In the genomic region with DNA sequence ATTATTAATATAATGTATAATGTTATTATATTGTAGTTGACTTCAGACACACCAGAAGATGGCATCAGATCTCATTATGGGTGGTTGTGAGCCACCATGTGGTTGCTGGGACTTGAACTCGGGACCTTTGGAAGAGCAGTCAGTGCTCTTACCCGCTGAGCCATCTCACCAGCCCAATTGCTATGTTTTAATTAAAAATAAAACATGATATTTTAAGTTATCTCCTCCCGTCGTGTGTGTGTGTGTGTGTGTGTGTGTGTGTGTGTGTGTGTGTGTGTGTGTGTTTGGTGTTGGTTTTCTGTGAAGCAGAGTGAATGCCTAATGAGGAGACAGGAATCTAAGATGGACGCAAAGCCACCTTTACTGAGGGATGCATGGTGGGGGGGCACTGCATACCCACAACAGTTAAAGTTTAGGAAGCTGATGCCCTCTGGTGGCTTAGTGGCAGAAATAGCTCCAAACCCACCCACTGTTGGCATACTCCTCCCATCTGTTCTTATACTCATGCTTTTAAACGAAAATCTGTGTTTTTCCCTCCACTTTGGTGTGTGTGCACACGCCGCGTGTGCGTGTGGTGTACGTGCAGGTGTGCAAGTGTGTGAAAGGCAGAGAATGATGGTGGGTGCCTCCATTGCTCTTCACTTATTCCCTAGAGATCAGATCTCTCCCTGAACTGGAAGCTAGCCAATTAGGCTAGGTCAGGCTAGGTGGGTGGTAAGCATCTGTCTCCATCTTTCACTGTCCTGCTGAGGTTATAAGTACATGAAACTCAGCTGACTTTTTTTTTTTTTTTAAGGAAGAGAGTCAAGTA, we compare ENCODE assay signal across 8 mouse cellular contexts. TPM values are rescaled to one million over a fixed set of nuclear protein-coding genes. Genes with fewer than 3 reads are reported as not detected.
DNase-seq lines count a peak whose midpoint lies in the region; ATAC-seq and TF ChIP-seq lines count a peak whose summit lies in the region.

No protein-coding gene starts in this region.

- no peak overlapping the region for H3K27ac ChIP-seq in embryonic facial prominence, embryonic 14.5 days (replicated peaks; ENCODE audit: low read depth, low read length)
- no peak overlapping the region for H3K27ac ChIP-seq in heart, embryonic 14.5 days (replicated peaks in 1 of 2; ENCODE audit: control insufficient read depth in 1 of 2, insufficient read depth in 1 of 2, low read depth in 2 of 2, low read length in 2 of 2)
- H3K27ac ChIP-seq in kidney, embryonic 15.5 days = no peak overlapping the region
- no peak overlapping the region for H3K27ac ChIP-seq in liver, adult 2 months (replicated peaks; ENCODE audit: insufficient read depth, low read depth, low read length)
- H3K27ac ChIP-seq in stomach, embryonic 15.5 days = no peak overlapping the region

- H3K4me3 ChIP-seq in C2C12 (ENCODE audit: insufficient read depth, poor library complexity, severe bottlenecking) = no peak overlapping the region
- H3K4me3 ChIP-seq in embryonic facial prominence, embryonic 14.5 days (ENCODE audit: low read depth, low read length) = no peak overlapping the region
- H3K4me3 ChIP-seq in heart, embryonic 14.5 days (ENCODE audit: control insufficient read depth in 1 of 2, insufficient read depth in 1 of 2, low read depth in 1 of 2, low read length in 2 of 2) = no peak overlapping the region
- no peak overlapping the region for H3K4me3 ChIP-seq in kidney, embryonic 15.5 days (replicated peaks)
- H3K4me3 ChIP-seq in liver, adult 2 months (ENCODE audit: insufficient read depth, low read depth, low read length) = no peak overlapping the region
- no peak overlapping the region for H3K4me3 ChIP-seq in stomach, embryonic 15.5 days (replicated peaks)

- H3K79me2 ChIP-seq in C2C12 (ENCODE audit: control insufficient read depth, insufficient read depth) = no peaks in the 10 kb centered on the region
- H3K79me2 ChIP-seq in liver, adult 2 months (ENCODE audit: control insufficient read depth, insufficient read depth, low read length) = no peaks in the 10 kb centered on the region

- peak; percentile 77 for ATAC-seq in embryonic facial prominence, embryonic 14.5 days (ENCODE audit: low read depth)
- peak; percentile 51 for ATAC-seq in heart, embryonic 14.5 days (ENCODE audit: insufficient number of reproducible peaks, insufficient read depth, low FRiP score, low read depth)
- peak; percentile 81 for ATAC-seq in kidney, embryonic 15.5 days (replicated peaks; ENCODE audit: low FRiP score)
- peak; percentile 87 for ATAC-seq in monocyte, adult 5-6 weeks (replicated peaks; ENCODE audit: insufficient number of reproducible peaks, low FRiP score, low TSS enrichment, poor library complexity, severe bottlenecking)
- ATAC-seq in stomach, embryonic 15.5 days (ENCODE audit: insufficient read depth, low FRiP score, low read depth) = peak; percentile 20; the same call in 1 of the 2 replicates

- H3K9ac ChIP-seq in embryonic facial prominence, embryonic 14.5 days (ENCODE audit: low read depth, low read length) = no peak overlapping the region
- H3K9ac ChIP-seq in heart, embryonic 14.5 days (ENCODE audit: low read length) = no peak overlapping the region
- no peak overlapping the region for H3K9ac ChIP-seq in kidney, embryonic 15.5 days
- H3K9ac ChIP-seq in liver, adult 2 months (ENCODE audit: low read depth, low read length) = no peak overlapping the region
- no peak overlapping the region for H3K9ac ChIP-seq in stomach, embryonic 15.5 days

- no peaks in the 10 kb centered on the region for H3K27me3 ChIP-seq in C2C12 (ENCODE audit: control insufficient read depth, insufficient read depth, insufficient read length)
- no peaks in the 10 kb centered on the region for H3K27me3 ChIP-seq in embryonic facial prominence, embryonic 14.5 days (replicated peaks; ENCODE audit: control insufficient read depth, insufficient read depth, low read length)
- H3K27me3 ChIP-seq in heart, embryonic 14.5 days (ENCODE audit: control insufficient read depth, insufficient read depth, low read length) = peaks cover 4% of the 10 kb centered on the region; the same call in 1 of the 2 replicates
- H3K27me3 ChIP-seq in kidney, embryonic 15.5 days = no peaks in the 10 kb centered on the region
- H3K27me3 ChIP-seq in liver, adult 2 months (ENCODE audit: control insufficient read depth, insufficient read depth, low read length) = no peaks in the 10 kb centered on the region
- no peaks in the 10 kb centered on the region for H3K27me3 ChIP-seq in stomach, embryonic 15.5 days (replicated peaks)

- H3K4me2 ChIP-seq in embryonic facial prominence, embryonic 14.5 days (ENCODE audit: low read depth, low read length) = peak overlapping the region; percentile 30
- H3K4me2 ChIP-seq in heart, embryonic 14.5 days (ENCODE audit: low read length) = no peak overlapping the region
- H3K4me2 ChIP-seq in kidney, embryonic 15.5 days = peak overlapping the region; percentile 32; the same call in 1 of the 2 replicates
- H3K4me2 ChIP-seq in stomach, embryonic 15.5 days = peak overlapping the region; percentile 19; the same call in 1 of the 2 replicates

- TF ChIP-seq CTCF in C2C12 (IDR thresholded peaks at IDR 0.05; ENCODE audit: control insufficient read depth, insufficient read depth, insufficient read length) = peak; percentile 61
- TF ChIP-seq CTCF in liver, adult 2 months (IDR thresholded peaks at IDR 0.05; ENCODE audit: low read depth, low read length) = peak; percentile 69

- no peaks in the 10 kb centered on the region for H3K9me3 ChIP-seq in embryonic facial prominence, embryonic 14.5 days (ENCODE audit: control insufficient read depth, low read length)
- no peaks in the 10 kb centered on the region for H3K9me3 ChIP-seq in heart, embryonic 14.5 days (ENCODE audit: control insufficient read depth, low read length)
- no peaks in the 10 kb centered on the region for H3K9me3 ChIP-seq in kidney, embryonic 15.5 days (replicated peaks)
- H3K9me3 ChIP-seq in stomach, embryonic 15.5 days = no peaks in the 10 kb centered on the region

- TF ChIP-seq POLR2A in liver, adult 2 months (IDR thresholded peaks at IDR 0.05; ENCODE audit: extremely low read depth, insufficient read depth, low read length) = no peak

- H3K4me1 ChIP-seq in embryonic facial prominence, embryonic 14.5 days (ENCODE audit: control insufficient read depth, insufficient read depth, low read length) = 0 out of 2 replicates have a peak, but pooled peaks cover 10% of the 10 kb centered on the region
- peaks cover 4 to 12% of the 10 kb centered on the region in 2 experiments; a peak in 3 of 4 replicates for H3K4me1 ChIP-seq in heart, embryonic 14.5 days (ENCODE audit: control insufficient read depth in 2 of 2, insufficient read depth in 2 of 2, low read length in 2 of 2)
- H3K4me1 ChIP-seq in kidney, embryonic 15.5 days = peaks cover 22% of the 10 kb centered on the region
- H3K4me1 ChIP-seq in liver, adult 2 months (ENCODE audit: control insufficient read depth, insufficient read depth, low read length) = peaks cover 2% of the 10 kb centered on the region; the same call in 1 of the 2 replicates
- H3K4me1 ChIP-seq in stomach, embryonic 15.5 days = peaks cover 15% of the 10 kb centered on the region

- no peaks in the 10 kb centered on the region for H3K36me3 ChIP-seq in C2C12 (ENCODE audit: control insufficient read depth, insufficient read depth)
- H3K36me3 ChIP-seq in embryonic facial prominence, embryonic 14.5 days (ENCODE audit: control insufficient read depth, insufficient read depth, low read length) = no peaks in the 10 kb centered on the region
- H3K36me3 ChIP-seq in heart, embryonic 14.5 days (ENCODE audit: control insufficient read depth, insufficient read depth, low read length) = no peaks in the 10 kb centered on the region
- no peaks in the 10 kb centered on the region for H3K36me3 ChIP-seq in kidney, embryonic 15.5 days
- H3K36me3 ChIP-seq in liver, adult 2 months (ENCODE audit: control insufficient read depth, insufficient read depth, low read length) = no peaks in the 10 kb centered on the region
- H3K36me3 ChIP-seq in stomach, embryonic 15.5 days = no peaks in the 10 kb centered on the region

- DNase-seq in adrenal gland, postnatal 14 days = peak; percentile 84
- peak; percentile 95 for DNase-seq in embryonic facial prominence, embryonic 14.5 days (ENCODE audit: low spot score)
- DNase-seq in liver, adult 2 months (ENCODE audit: extremely low read depth, low read depth, low spot score) = peak; percentile 56

- WGBS in embryonic facial prominence, embryonic 14.5 days = 31% methylated on average over 11 of the region's 11 CpGs
- WGBS in heart, embryonic 14.5 days = 34% methylated on average over 11 of the region's 11 CpGs
- 28% methylated on average over 11 of the region's 11 CpGs for WGBS in kidney, embryonic 15.5 days
- WGBS in liver, adult 2 months = 32% methylated on average over 11 of the region's 11 CpGs
- 37% methylated on average over 11 of the region's 11 CpGs for WGBS in stomach, embryonic 15.5 days

- no peaks in the 10 kb centered on the region for H3K79me3 ChIP-seq in C2C12 (ENCODE audit: low read depth)

- H3ac ChIP-seq in C2C12 (ENCODE audit: control insufficient read depth, insufficient read length, low read depth) = no peak overlapping the region

RNA-seq across cellular contexts. Expression of a gene that starts 18.6 kb away (rescaled TPM):
- 9.0 TPM for polyA plus RNA-seq in C2C12 (2012; fragmentation: generic; extraction: Trizol)
- 53.7 and 61.3 TPM in 2 replicates for total RNA-seq in adrenal gland, postnatal 14 days (2021)
- polyA plus RNA-seq in embryonic facial prominence, embryonic 14.5 days (2014; fragmentation: Nextera tagmentation; extraction: Ambion mirVana) = 24.2 and 24.3 TPM in 2 replicates
- polyA plus RNA-seq in heart, embryonic 14.5 days (2014; fragmentation: Nextera tagmentation; extraction: Ambion mirVana) = 18.0 and 22.0 TPM in 2 replicates
- polyA plus RNA-seq in kidney, embryonic 15.5 days (2015; fragmentation: Nextera tagmentation; extraction: Ambion mirVana) = 32.6 and 33.0 TPM in 2 replicates
- 1.6 and 2.3 TPM in 2 replicates for total RNA-seq in liver, adult 2 months (2014; rRNA removed)
- polyA plus RNA-seq in liver, adult 2 months (2012; rRNA removed) = 4.2 and 4.6 TPM in 2 replicates
- total RNA-seq in monocyte, adult 5-6 weeks (2017) = 14.3 to 27.5 TPM (median 16.8 TPM) in 3 replicates
- 25.4 and 26.5 TPM in 2 replicates for polyA plus RNA-seq in stomach, embryonic 15.5 days (2015; fragmentation: Nextera tagmentation; extraction: Ambion mirVana)

RNA-seq across cellular contexts. Expression of a gene that starts 34.0 kb away (rescaled TPM):
- polyA plus RNA-seq in C2C12 (2012; fragmentation: generic; extraction: Trizol) = 0.16 TPM
- 29.5 and 30.2 TPM in 2 replicates for total RNA-seq in adrenal gland, postnatal 14 days (2021)
- 19.2 and 21.0 TPM in 2 replicates for polyA plus RNA-seq in embryonic facial prominence, embryonic 14.5 days (2014; fragmentation: Nextera tagmentation; extraction: Ambion mirVana)
- polyA plus RNA-seq in heart, embryonic 14.5 days (2014; fragmentation: Nextera tagmentation; extraction: Ambion mirVana) = 43.1 and 46.7 TPM in 2 replicates
- polyA plus RNA-seq in kidney, embryonic 15.5 days (2015; fragmentation: Nextera tagmentation; extraction: Ambion mirVana) = 41.9 and 44.3 TPM in 2 replicates
- 1.3 and 1.7 TPM in 2 replicates for total RNA-seq in liver, adult 2 months (2014; rRNA removed)
- polyA plus RNA-seq in liver, adult 2 months (2012; rRNA removed) = 6.7 and 8.5 TPM in 2 replicates
- 3.1 to 3.8 TPM in 2 of 3 replicates, not detected in the other for total RNA-seq in monocyte, adult 5-6 weeks (2017)
- polyA plus RNA-seq in stomach, embryonic 15.5 days (2015; fragmentation: Nextera tagmentation; extraction: Ambion mirVana) = 26.7 and 29.4 TPM in 2 replicates

RNA-seq across cellular contexts. Expression of a gene that starts 36.6 kb away (rescaled TPM):
- 22.8 TPM for polyA plus RNA-seq in C2C12 (2012; fragmentation: generic; extraction: Trizol)
- 34.2 and 42.6 TPM in 2 replicates for total RNA-seq in adrenal gland, postnatal 14 days (2021)
- 23.8 and 24.2 TPM in 2 replicates for polyA plus RNA-seq in embryonic facial prominence, embryonic 14.5 days (2014; fragmentation: Nextera tagmentation; extraction: Ambion mirVana)
- polyA plus RNA-seq in heart, embryonic 14.5 days (2014; fragmentation: Nextera tagmentation; extraction: Ambion mirVana) = 19.9 and 22.1 TPM in 2 replicates
- polyA plus RNA-seq in kidney, embryonic 15.5 days (2015; fragmentation: Nextera tagmentation; extraction: Ambion mirVana) = 30.2 and 30.5 TPM in 2 replicates
- total RNA-seq in liver, adult 2 months (2014; rRNA removed) = 33.9 and 40.7 TPM in 2 replicates
- polyA plus RNA-seq in liver, adult 2 months (2012; rRNA removed) = 21.1 and 22.1 TPM in 2 replicates
- total RNA-seq in monocyte, adult 5-6 weeks (2017) = 19.2 to 55.3 TPM (median 20.9 TPM) in 3 replicates
- 24.9 and 25.3 TPM in 2 replicates for polyA plus RNA-seq in stomach, embryonic 15.5 days (2015; fragmentation: Nextera tagmentation; extraction: Ambion mirVana)

RNA-seq across cellular contexts. Expression of a gene that starts 36.7 kb away (rescaled TPM):
- 229 TPM for polyA plus RNA-seq in C2C12 (2012; fragmentation: generic; extraction: Trizol)
- total RNA-seq in adrenal gland, postnatal 14 days (2021) = 124 and 137 TPM in 2 replicates
- polyA plus RNA-seq in embryonic facial prominence, embryonic 14.5 days (2014; fragmentation: Nextera tagmentation; extraction: Ambion mirVana) = 160 and 177 TPM in 2 replicates
- 158 and 174 TPM in 2 replicates for polyA plus RNA-seq in heart, embryonic 14.5 days (2014; fragmentation: Nextera tagmentation; extraction: Ambion mirVana)
- 153 and 155 TPM in 2 replicates for polyA plus RNA-seq in kidney, embryonic 15.5 days (2015; fragmentation: Nextera tagmentation; extraction: Ambion mirVana)
- total RNA-seq in liver, adult 2 months (2014; rRNA removed) = 86.6 and 91.5 TPM in 2 replicates
- polyA plus RNA-seq in liver, adult 2 months (2012; rRNA removed) = 133 and 150 TPM in 2 replicates
- 51.4 to 93.3 TPM (median 54.6 TPM) in 3 replicates for total RNA-seq in monocyte, adult 5-6 weeks (2017)
- polyA plus RNA-seq in stomach, embryonic 15.5 days (2015; fragmentation: Nextera tagmentation; extraction: Ambion mirVana) = 154 and 179 TPM in 2 replicates

Comparison
In these comparisons a context has a peak if more than half of its experiments do, and no peak if none do; other contexts are left out.
1. ATAC-seq: peak in every context shown above with its lines; median percentile 87 in monocyte, adult 5-6 weeks; 81 in kidney, embryonic 15.5 days; 77 in embryonic facial prominence, embryonic 14.5 days; 51 in heart, embryonic 14.5 days; 20 in stomach, embryonic 15.5 days.